Mouse (Mus musculus) bone marrow, adult 2 months (tissue): ENCODE results near the gene Ovol3. TPM values are rescaled to one million over a fixed set of nuclear protein-coding genes. Genes with fewer than 3 reads are reported as not detected.

Source experiments
- H3K27ac ChIP-seq: fragments of 200-500 bp; 2 replicates; pipeline ENCODE4 v1.5.1; 2012; ENCODE audit warnings: low read depth, mild to moderate bottlenecking, control low read depth, inconsistent platforms, low read length; ENCODE audit not compliant: control insufficient read depth, poor library complexity, insufficient read depth
- H3K4me1 ChIP-seq: fragments of 200-500 bp; 2 replicates; pipeline ENCODE4 v1.6.1; 2011; ENCODE audit warnings: low read length; ENCODE audit not compliant: control insufficient read depth, insufficient read depth
- H3K4me3 ChIP-seq: fragments of 200-500 bp; replicated peaks from 2 replicates; pipeline ENCODE3; 2011; ENCODE audit warnings: mild to moderate bottlenecking, low read depth, low read length, control low read depth; ENCODE audit not compliant: control insufficient read depth
- CTCF ChIP-seq: fragments of 200-500 bp; IDR thresholded peaks from 2 replicates; pipeline ENCODE4 v1.5.1; 2011; ENCODE audit warnings: low read length, control low read depth; ENCODE audit not compliant: control insufficient read depth, insufficient read depth
- POLR2A ChIP-seq: fragments of 200-500 bp; IDR thresholded peaks from 2 replicates; pipeline ENCODE4 v1.6.1; 2011; ENCODE audit warnings: low read depth, mild to moderate bottlenecking, control low read depth, low read length, borderline replicate concordance; ENCODE audit not compliant: control insufficient read depth
- WGBS: fragments of 180-500 bp; shearing (Covaris S2); methylation state at CpG from one replicate; pipeline ENCODE4 v1.1.7; 2018; 5-methylcytosine and 5-hydroxymethylcytosine counted together
- polyA plus RNA-seq: library from polyadenylated mRNA; stranded (reverse); fragments of >200 nt; gene quantifications from 2 replicates; pipeline ENCODE4 v1.2.4, GENCODE M21; 2011; ENCODE audit warnings: low replicate concordance; ENCODE audit not compliant: missing spikeins, insufficient read depth, insufficient read length

Ovol3 gene
- polyA plus RNA-seq, 1 experiment = not detected

DNA sequence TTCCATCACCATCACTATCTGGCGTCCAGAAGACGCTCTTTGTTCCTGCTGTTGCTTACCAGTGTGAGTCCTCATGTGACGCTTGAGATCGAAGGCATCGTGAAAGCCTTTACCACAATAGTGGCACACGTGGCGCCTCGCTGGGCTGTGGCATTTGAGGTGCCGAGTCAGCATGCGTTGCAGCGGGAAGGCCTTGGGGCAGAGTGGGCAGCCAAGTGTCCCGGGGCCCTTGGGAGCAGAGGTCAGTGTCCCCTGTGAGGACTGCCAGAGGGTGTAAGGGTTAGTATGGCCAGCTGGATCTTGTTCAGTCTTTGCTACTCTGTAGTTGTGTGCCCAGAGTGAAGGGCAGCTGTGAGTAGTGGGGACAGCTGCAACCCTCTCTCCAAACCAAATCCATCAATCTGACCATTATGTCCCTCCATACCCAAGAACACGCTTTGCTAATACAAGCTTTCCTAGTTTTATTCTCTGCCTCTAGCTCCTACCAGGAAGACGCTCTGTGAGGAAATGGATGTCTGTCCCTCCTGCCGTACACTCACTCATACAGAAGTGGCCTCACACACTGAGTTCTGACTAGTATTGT lies 1.2 kb downstream of the Ovol3 start:
- 89% methylated on average over 15 of the region's 15 CpGs for WGBS
- H3K27ac ChIP-seq = no peak overlapping the region
- TF ChIP-seq CTCF (no peak), POLR2A (no peak)
- H3K4me1 ChIP-seq = peaks cover 1% of the 10 kb centered on the region; the same call in 1 of the 2 replicates
- no peak overlapping the region for H3K4me3 ChIP-seq

- TF ChIP-seq POLR2A = no peak
- no peak for TF ChIP-seq CTCF
- WGBS = 87% methylated on average over 20 of the region's 20 CpGs
- peaks cover 1% of the 10 kb centered on the region; the same call in 1 of the 2 replicates for H3K4me1 ChIP-seq
- no peak overlapping the region for H3K27ac ChIP-seq
- no peak overlapping the region for H3K4me3 ChIP-seq
Observed at GRCm38 (mm10) chr7:30233387-30233786, 2.1 kb downstream of the Ovol3 start.

GRCm38 (mm10) chr7:30232631-30233148 lies 2.8 kb downstream of the Ovol3 start:
- Histone ChIP-seq H3K4me1 (peaks cover 1% of the 10 kb centered on the region; the same call in 1 of the 2 replicates), H3K27ac (peak overlapping the region; percentile 30), H3K4me3 (peak overlapping the region; percentile 71)
- TF ChIP-seq POLR2A (no peak), CTCF (peak; percentile 57)
- 3% methylated on average over 24 of the region's 24 CpGs for WGBS

GRCm38 (mm10) chr7:30231669-30232454 lies 3.7 kb downstream of the Ovol3 start, which contains the start of the genes Polr2i and Tbcb:
Gene Polr2i, plus strand, starts transcription at chr7:30231948.
Gene Tbcb, minus strand, starts transcription at chr7:30232272.
- Histone ChIP-seq H3K4me1 (peaks cover 1% of the 10 kb centered on the region; the same call in 1 of the 2 replicates), H3K4me3 (peak within 1 kb of the TSS; percentile 71), H3K27ac (peak within 1 kb of the TSS; percentile 46)
- TF ChIP-seq POLR2A = peak; percentile 69
- no peak for TF ChIP-seq CTCF
- WGBS = under 1% methylated on average over 67 of the region's 67 CpGs

DNA sequence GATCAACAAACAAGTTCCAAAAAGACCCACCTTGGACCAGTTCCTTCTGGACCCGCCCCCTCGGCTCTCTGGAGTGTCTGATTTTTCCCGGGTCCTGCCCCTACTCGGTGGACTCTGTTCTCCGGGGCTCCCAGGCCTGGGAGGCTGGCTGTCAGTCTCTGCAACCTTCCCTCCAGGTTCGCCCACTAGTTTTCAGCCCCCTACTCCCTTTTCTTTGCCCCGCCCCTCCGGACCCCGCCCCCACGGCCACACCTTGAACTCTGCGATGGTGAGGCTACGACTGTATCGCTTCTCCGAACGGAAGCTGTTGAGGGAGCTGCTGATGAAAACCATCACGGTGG lies 4.2 kb downstream of the Ovol3 start:
- under 1% methylated on average over 16 of the region's 16 CpGs for WGBS
- peaks cover 1% of the 10 kb centered on the region; the same call in 1 of the 2 replicates for H3K4me1 ChIP-seq
- peak overlapping the region; percentile 71 for H3K4me3 ChIP-seq
- no peak overlapping the region for H3K27ac ChIP-seq
- no peak for TF ChIP-seq POLR2A
- no peak for TF ChIP-seq CTCF

DNA sequence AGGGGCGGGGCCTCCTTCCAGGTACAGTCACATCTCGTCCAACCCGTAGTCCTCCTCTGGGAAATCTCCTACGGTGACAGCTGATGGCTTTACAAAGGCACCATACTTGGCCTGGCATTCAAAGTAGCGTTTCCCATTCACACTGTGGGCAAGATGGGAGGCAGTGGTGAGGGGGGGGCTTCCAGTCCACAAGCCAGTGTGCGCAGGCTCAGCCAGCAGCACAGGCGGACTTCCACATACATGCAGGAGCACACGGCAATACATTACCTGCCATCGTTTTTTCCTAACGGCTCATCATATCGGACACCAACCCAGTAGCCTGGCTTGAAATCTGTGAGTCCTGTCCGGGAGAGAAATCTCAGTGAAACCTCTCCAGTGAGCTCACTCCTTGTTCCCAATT lies 11.3 kb downstream of the Ovol3 start:
- Histone ChIP-seq H3K27ac (no peak overlapping the region), H3K4me3 (no peak overlapping the region), H3K4me1 (peaks cover under 1% of the 10 kb centered on the region; the same call in 1 of the 2 replicates)
- WGBS = 89% methylated on average over 12 of the region's 12 CpGs
- TF ChIP-seq CTCF (no peak), POLR2A (no peak)

- Histone ChIP-seq H3K4me3 (no peak overlapping the region), H3K27ac (no peak overlapping the region), H3K4me1 (peaks cover 3% of the 10 kb centered on the region; the same call in 1 of the 2 replicates)
- no peak for TF ChIP-seq CTCF
- 77% methylated on average over 5 of the region's 5 CpGs for WGBS
Observed at GRCm38 (mm10) chr7:30222205-30222604, 13.3 kb downstream of the Ovol3 start.

DNA sequence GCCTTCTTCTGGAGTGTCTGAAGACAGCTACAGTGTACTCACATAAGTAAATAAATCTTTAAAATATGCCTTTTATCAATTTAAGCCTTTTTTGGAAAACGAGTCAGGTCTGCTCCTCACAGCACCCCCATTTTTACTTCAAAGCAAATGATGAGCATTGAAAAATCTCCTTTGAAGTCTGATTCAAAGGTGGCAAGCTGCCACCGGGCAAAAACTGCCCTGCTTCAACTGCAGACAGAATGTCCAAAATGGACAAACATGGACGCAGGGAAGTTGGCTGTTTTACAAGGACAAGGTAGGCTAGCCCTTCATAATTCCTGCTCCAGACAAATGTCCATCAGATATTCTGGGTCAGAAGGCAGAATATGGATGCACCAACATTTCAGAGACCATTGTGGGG lies 14.1 kb downstream of the Ovol3 start:
- no peak overlapping the region for H3K27ac ChIP-seq
- TF ChIP-seq CTCF (no peak), POLR2A (no peak)
- WGBS = 76% methylated on average over 3 of the region's 3 CpGs
- H3K4me3 ChIP-seq = no peak overlapping the region
- H3K4me1 ChIP-seq = peaks cover 3% of the 10 kb centered on the region; the same call in 1 of the 2 replicates

GRCm38 (mm10) chr7:30220008-30220356 lies 15.5 kb downstream of the Ovol3 start:
- Histone ChIP-seq H3K4me1 (peaks cover 3% of the 10 kb centered on the region; the same call in 1 of the 2 replicates), H3K27ac (peak overlapping the region; percentile 30; the same call in 1 of the 2 replicates), H3K4me3 (peak overlapping the region; percentile 16)
- WGBS = 7% methylated on average over 11 of the region's 11 CpGs
- TF ChIP-seq POLR2A (no peak), CTCF (no peak)
